Mouse (Mus musculus): Measurements from ENCODE around the gene Cysltr1. TPM values are rescaled to one million over a fixed set of nuclear protein-coding genes. Genes with fewer than 3 reads are reported as not detected.
A peak's percentile ranks its signal among the peaks of the same experiment; 100 is the strongest.

The Cysltr1 gene
- 1.6 and 2.2 TPM in 2 replicates for polyA plus RNA-seq (2014; fragmentation: Nextera tagmentation; extraction: Ambion mirVana)

DNA sequence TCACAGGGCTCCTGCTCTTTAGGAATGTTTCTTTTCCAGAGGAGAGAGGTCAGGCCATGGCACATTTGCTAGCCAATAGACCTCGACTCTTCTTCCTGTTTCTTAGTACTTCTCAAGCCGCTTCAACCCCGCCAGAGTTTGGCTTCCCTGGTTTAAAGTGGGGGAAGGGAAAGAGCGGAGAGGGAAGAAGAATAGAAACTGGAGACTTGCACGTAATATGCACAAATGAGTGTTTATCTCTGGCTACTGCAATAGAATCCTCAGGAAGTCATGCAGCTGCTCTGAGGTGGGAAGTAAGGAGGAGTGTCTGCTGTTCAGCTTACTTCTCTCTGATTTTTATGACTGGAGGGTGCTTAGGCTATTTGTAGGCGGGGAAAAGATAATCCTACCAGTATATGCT lies at the start of gene Cysltr1:
Gene Cysltr1, minus strand, starts transcription at position 294 of the 400 bp plus-strand sequence.
- Histone ChIP-seq H3K36me3 (ENCODE audit: control insufficient read depth, insufficient read depth, low read length) (no peaks in the 10 kb centered on the region), H3K4me2 (peak within 1 kb of the TSS; percentile 29), H3K4me3 (ENCODE audit: low read depth, low read length) (no peak within 1 kb of the TSS; the same call in 1 of the 2 replicates), H3K27me3 (replicated peaks; ENCODE audit: control insufficient read depth, insufficient read depth, low read length) (no peaks in the 10 kb centered on the region), H3K9me3 (ENCODE audit: control insufficient read depth, low read length) (no peaks in the 10 kb centered on the region), H3K4me1 (replicated peaks; ENCODE audit: control insufficient read depth, insufficient read depth, low read length) (no peaks in the 10 kb centered on the region), H3K27ac (ENCODE audit: low read depth, low read length) (no peak within 1 kb of the TSS), H3K9ac (ENCODE audit: low read depth, low read length) (no peak within 1 kb of the TSS)
- no peak for ATAC-seq (replicated peaks; ENCODE audit: low FRiP score)
- 20% methylated on average over 6 of the region's 6 CpGs for WGBS
- DNase-seq (ENCODE audit: low spot score) = no peak

DNA sequence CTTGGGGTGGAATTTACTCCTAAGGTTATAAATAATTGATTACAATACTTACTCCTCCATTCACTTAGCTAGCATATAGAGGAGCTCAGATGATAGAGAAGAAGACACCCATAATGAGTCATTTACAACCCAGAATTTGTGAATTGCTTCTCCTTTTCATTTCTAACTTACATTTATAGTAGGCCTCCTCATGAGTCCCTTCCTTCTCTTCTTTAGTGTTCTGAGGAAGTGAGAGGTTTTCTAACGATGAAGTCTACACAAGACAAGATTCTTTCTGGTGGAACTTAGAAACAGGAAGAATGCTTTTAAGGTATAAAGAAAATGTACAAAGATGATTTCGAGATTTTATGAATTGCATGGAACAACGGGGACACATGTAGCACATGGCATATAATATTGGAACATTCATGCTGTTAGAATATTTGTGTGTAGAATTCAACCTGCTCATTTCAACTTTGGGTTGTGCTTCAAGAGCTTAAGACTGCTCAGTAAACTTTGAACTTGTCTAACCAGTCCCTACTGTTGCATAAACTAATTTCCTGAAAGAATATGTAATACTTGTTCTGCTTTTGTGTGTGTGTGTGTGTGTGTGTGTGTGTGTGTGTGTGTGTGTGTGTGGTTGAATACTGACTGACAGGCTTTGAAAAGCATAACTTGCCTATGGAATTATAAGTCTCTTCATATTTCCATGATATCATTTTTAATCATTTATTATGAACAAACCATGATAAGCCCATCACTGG lies 31.5 kb upstream of the Cysltr1 start:
- Histone ChIP-seq H3K4me2 (no peak overlapping the region), H3K27me3 (replicated peaks; ENCODE audit: control insufficient read depth, insufficient read depth, low read length) (no peaks in the 10 kb centered on the region), H3K4me3 (ENCODE audit: low read depth, low read length) (no peak overlapping the region), H3K27ac (ENCODE audit: low read depth, low read length) (no peak overlapping the region), H3K4me1 (replicated peaks; ENCODE audit: control insufficient read depth, insufficient read depth, low read length) (no peaks in the 10 kb centered on the region), H3K9me3 (ENCODE audit: control insufficient read depth, low read length) (no peaks in the 10 kb centered on the region), H3K36me3 (ENCODE audit: control insufficient read depth, insufficient read depth, low read length) (no peaks in the 10 kb centered on the region), H3K9ac (ENCODE audit: low read depth, low read length) (no peak overlapping the region)
- ATAC-seq (replicated peaks; ENCODE audit: low FRiP score) = no peak
- no peak for DNase-seq (ENCODE audit: low spot score)
- 65% methylated on average over 3 of the region's 3 CpGs for WGBS

DNA sequence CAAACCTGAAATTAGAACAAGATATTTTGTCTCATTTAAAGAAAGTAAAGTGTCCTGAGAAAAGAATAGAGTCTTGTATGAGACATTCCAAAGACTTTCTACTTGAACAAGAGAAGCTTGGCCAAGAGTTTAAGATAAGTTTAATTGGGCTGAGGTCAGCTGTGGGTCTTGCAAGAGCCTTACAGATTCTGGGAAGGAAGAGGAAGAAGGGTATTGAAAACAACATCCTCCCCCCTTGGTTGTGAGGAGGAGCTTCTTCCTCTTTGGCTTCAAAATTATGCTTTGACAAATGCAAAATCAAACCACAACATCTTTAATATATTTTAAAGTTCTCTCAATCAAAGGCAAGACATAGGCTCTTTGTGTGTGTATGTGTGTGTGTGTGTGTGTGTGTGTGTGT lies 30.1 kb upstream of the Cysltr1 start:
- DNase-seq (ENCODE audit: low spot score) = no peak
- Histone ChIP-seq H3K36me3 (ENCODE audit: control insufficient read depth, insufficient read depth, low read length) (no peaks in the 10 kb centered on the region), H3K9me3 (ENCODE audit: control insufficient read depth, low read length) (no peaks in the 10 kb centered on the region), H3K4me3 (ENCODE audit: low read depth, low read length) (no peak overlapping the region), H3K4me1 (replicated peaks; ENCODE audit: control insufficient read depth, insufficient read depth, low read length) (no peaks in the 10 kb centered on the region), H3K27ac (ENCODE audit: low read depth, low read length) (no peak overlapping the region), H3K27me3 (replicated peaks; ENCODE audit: control insufficient read depth, insufficient read depth, low read length) (no peaks in the 10 kb centered on the region), H3K9ac (ENCODE audit: low read depth, low read length) (no peak overlapping the region), H3K4me2 (no peak overlapping the region)
- ATAC-seq (replicated peaks; ENCODE audit: low FRiP score) = no peak

GRCm38 (mm10) chrX:106628514-106628913 lies 25.0 kb upstream of the Cysltr1 start:
- no peaks in the 10 kb centered on the region for H3K36me3 ChIP-seq (ENCODE audit: control insufficient read depth, insufficient read depth, low read length)
- no peak overlapping the region for H3K9ac ChIP-seq (ENCODE audit: low read depth, low read length)
- no peaks in the 10 kb centered on the region for H3K4me1 ChIP-seq (replicated peaks; ENCODE audit: control insufficient read depth, insufficient read depth, low read length)
- ATAC-seq (replicated peaks; ENCODE audit: low FRiP score) (no peak), DNase-seq (ENCODE audit: low spot score) (no peak)
- H3K9me3 ChIP-seq (ENCODE audit: control insufficient read depth, low read length) = no peaks in the 10 kb centered on the region
- no peak overlapping the region for H3K4me3 ChIP-seq (ENCODE audit: low read depth, low read length)
- no peaks in the 10 kb centered on the region for H3K27me3 ChIP-seq (replicated peaks; ENCODE audit: control insufficient read depth, insufficient read depth, low read length)
- WGBS = 70% methylated on average over 1 of the region's 1 CpGs
- no peak overlapping the region for H3K4me2 ChIP-seq
- no peak overlapping the region for H3K27ac ChIP-seq (ENCODE audit: low read depth, low read length)

GRCm38 (mm10) chrX:106623667-106624066 lies 20.2 kb upstream of the Cysltr1 start:
- Histone ChIP-seq H3K27me3 (replicated peaks; ENCODE audit: control insufficient read depth, insufficient read depth, low read length) (no peaks in the 10 kb centered on the region), H3K4me3 (ENCODE audit: low read depth, low read length) (no peak overlapping the region), H3K4me1 (replicated peaks; ENCODE audit: control insufficient read depth, insufficient read depth, low read length) (no peaks in the 10 kb centered on the region), H3K9me3 (ENCODE audit: control insufficient read depth, low read length) (no peaks in the 10 kb centered on the region), H3K27ac (ENCODE audit: low read depth, low read length) (no peak overlapping the region), H3K36me3 (ENCODE audit: control insufficient read depth, insufficient read depth, low read length) (no peaks in the 10 kb centered on the region), H3K9ac (ENCODE audit: low read depth, low read length) (no peak overlapping the region), H3K4me2 (no peak overlapping the region)
- 45% methylated on average over 3 of the region's 3 CpGs for WGBS
- ATAC-seq (replicated peaks; ENCODE audit: low FRiP score) (no peak), DNase-seq (ENCODE audit: low spot score) (no peak)

GRCm38 (mm10) chrX:106622512-106622911 lies 19.0 kb upstream of the Cysltr1 start:
- H3K4me2 ChIP-seq = no peak overlapping the region
- 61% methylated on average over 1 of the region's 1 CpGs for WGBS
- H3K9me3 ChIP-seq (ENCODE audit: control insufficient read depth, low read length) = no peaks in the 10 kb centered on the region
- H3K9ac ChIP-seq (ENCODE audit: low read depth, low read length) = no peak overlapping the region
- H3K27ac ChIP-seq (ENCODE audit: low read depth, low read length) = no peak overlapping the region
- no peaks in the 10 kb centered on the region for H3K4me1 ChIP-seq (replicated peaks; ENCODE audit: control insufficient read depth, insufficient read depth, low read length)
- no peak for DNase-seq (ENCODE audit: low spot score)
- ATAC-seq (replicated peaks; ENCODE audit: low FRiP score) = no peak
- no peak overlapping the region for H3K4me3 ChIP-seq (ENCODE audit: low read depth, low read length)
- no peaks in the 10 kb centered on the region for H3K36me3 ChIP-seq (ENCODE audit: control insufficient read depth, insufficient read depth, low read length)
- no peaks in the 10 kb centered on the region for H3K27me3 ChIP-seq (replicated peaks; ENCODE audit: control insufficient read depth, insufficient read depth, low read length)

- Histone ChIP-seq H3K4me3 (ENCODE audit: low read depth, low read length) (no peak overlapping the region; the same call in 1 of the 2 replicates), H3K4me1 (replicated peaks; ENCODE audit: control insufficient read depth, insufficient read depth, low read length) (no peaks in the 10 kb centered on the region), H3K27ac (ENCODE audit: low read depth, low read length) (no peak overlapping the region), H3K36me3 (ENCODE audit: control insufficient read depth, insufficient read depth, low read length) (no peaks in the 10 kb centered on the region), H3K9ac (ENCODE audit: low read depth, low read length) (no peak overlapping the region), H3K27me3 (replicated peaks; ENCODE audit: control insufficient read depth, insufficient read depth, low read length) (no peaks in the 10 kb centered on the region), H3K4me2 (peak overlapping the region; percentile 29), H3K9me3 (ENCODE audit: control insufficient read depth, low read length) (no peaks in the 10 kb centered on the region)
- 18% methylated on average over 9 of the region's 9 CpGs for WGBS
- DNase-seq (ENCODE audit: low spot score) (no peak), ATAC-seq (replicated peaks; ENCODE audit: low FRiP score) (no peak)
Measured at GRCm38 (mm10) chrX:106602574-106603258, 763 bp downstream of the Cysltr1 start.

DNA sequence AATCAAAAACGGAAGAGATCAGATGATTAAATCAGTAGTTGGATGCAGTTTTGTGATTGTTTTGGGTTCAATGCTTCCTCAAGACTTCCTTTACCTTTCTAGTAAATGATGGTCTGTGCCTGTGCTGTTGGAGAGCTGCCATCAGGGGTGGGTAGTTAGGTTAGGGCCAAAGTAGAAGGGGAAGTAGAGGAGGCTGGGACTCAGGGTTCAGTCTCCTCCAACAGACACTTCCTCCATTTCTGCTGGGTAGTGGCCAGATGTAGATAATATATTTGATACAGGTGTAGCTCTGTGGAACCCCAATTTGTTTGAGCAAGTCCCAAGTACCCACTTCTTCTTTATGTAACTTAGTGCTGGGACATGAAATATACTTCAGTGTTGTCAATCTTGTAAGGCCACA lies 7.6 kb downstream of the Cysltr1 start:
- WGBS = 88% methylated on average over 1 of the region's 1 CpGs

GRCm38 (mm10) chrX:106593914-106594313 lies 9.6 kb downstream of the Cysltr1 start:
- DNase-seq (ENCODE audit: low spot score) = no peak
- H3K9me3 ChIP-seq (ENCODE audit: control insufficient read depth, low read length) = no peaks in the 10 kb centered on the region
- no peak overlapping the region for H3K9ac ChIP-seq (ENCODE audit: low read depth, low read length)
- no peaks in the 10 kb centered on the region for H3K4me1 ChIP-seq (replicated peaks; ENCODE audit: control insufficient read depth, insufficient read depth, low read length)
- H3K4me2 ChIP-seq = no peak overlapping the region
- H3K36me3 ChIP-seq (ENCODE audit: control insufficient read depth, insufficient read depth, low read length) = no peaks in the 10 kb centered on the region
- H3K27ac ChIP-seq (ENCODE audit: low read depth, low read length) = no peak overlapping the region
- no peak for ATAC-seq (replicated peaks; ENCODE audit: low FRiP score)
- H3K27me3 ChIP-seq (replicated peaks; ENCODE audit: control insufficient read depth, insufficient read depth, low read length) = no peaks in the 10 kb centered on the region
- no peak overlapping the region for H3K4me3 ChIP-seq (ENCODE audit: low read depth, low read length)

More for the DNA sequence above, 7.6 kb downstream of the Cysltr1 start:
- no peak overlapping the region for H3K9ac ChIP-seq (ENCODE audit: low read depth, low read length)
- H3K27ac ChIP-seq (ENCODE audit: low read depth, low read length) = no peak overlapping the region
- no peaks in the 10 kb centered on the region for H3K4me1 ChIP-seq (replicated peaks; ENCODE audit: control insufficient read depth, insufficient read depth, low read length)
- no peaks in the 10 kb centered on the region for H3K36me3 ChIP-seq (ENCODE audit: control insufficient read depth, insufficient read depth, low read length)
- ATAC-seq (replicated peaks; ENCODE audit: low FRiP score) (no peak), DNase-seq (ENCODE audit: low spot score) (no peak)
- no peak overlapping the region for H3K4me3 ChIP-seq (ENCODE audit: low read depth, low read length)
- H3K27me3 ChIP-seq (replicated peaks; ENCODE audit: control insufficient read depth, insufficient read depth, low read length) = no peaks in the 10 kb centered on the region
- H3K4me2 ChIP-seq = no peak overlapping the region
- H3K9me3 ChIP-seq (ENCODE audit: control insufficient read depth, low read length) = no peaks in the 10 kb centered on the region

Measured in liver, embryonic 11.5 days (tissue).